In genomic region chr16:63351511-63352125, GRCm38 (mm10) we compare ENCODE assay signal across 10 mouse cellular contexts.
DNase-seq lines count a peak whose midpoint lies in the region; ATAC-seq and TF ChIP-seq lines count a peak whose summit lies in the region.
"Had no signal": no experiment of that assay in that cellular context is flagged by ENCODE, and none has a peak within 500 bp of the region (broad histone marks: within the 10 kb centered on the region; RNA-seq: fewer than 3 reads in every experiment).

No protein-coding gene starts in this region.

- 20% methylated on average over 6 of the region's 6 CpGs for WGBS in cerebellum, adult 2 months
- 27% methylated on average over 6 of the region's 6 CpGs for WGBS in forebrain, embryonic 15.5 days
- WGBS in midbrain, postnatal 0 days, result 60% methylated on average over 6 of the region's 6 CpGs

- no peaks in the 10 kb centered on the region for H3K4me1 ChIP-seq in cerebellum, adult 2 months (ENCODE audit: control insufficient read depth, insufficient read depth, low read length)
- H3K4me1 ChIP-seq in forebrain, embryonic 15.5 days, result peaks cover 9% of the 10 kb centered on the region
- no peaks in the 10 kb centered on the region for H3K4me1 ChIP-seq in midbrain, postnatal 0 days (ENCODE audit: insufficient read depth, low read length)

- no peak overlapping the region for H3K27ac ChIP-seq in cerebellum, adult 2 months (ENCODE audit: insufficient read depth, low read length)
- no peak overlapping the region for H3K27ac ChIP-seq in forebrain, embryonic 15.5 days (replicated peaks)
- H3K27ac ChIP-seq in midbrain, postnatal 0 days (ENCODE audit: low read depth, low read length), result no peak overlapping the region

- H3K9ac ChIP-seq in forebrain, embryonic 15.5 days (replicated peaks), result no peak overlapping the region
- no peak overlapping the region for H3K9ac ChIP-seq in midbrain, postnatal 0 days (replicated peaks; ENCODE audit: low read length, poor library complexity, severe bottlenecking)

- no peaks in the 10 kb centered on the region for H3K36me3 ChIP-seq in forebrain, embryonic 15.5 days
- no peaks in the 10 kb centered on the region for H3K36me3 ChIP-seq in midbrain, postnatal 0 days (ENCODE audit: insufficient read depth, low read length)

- DNase-seq in brain, embryonic 18.5 days (ENCODE audit: low read depth, low spot score), result peak; percentile 2
- DNase-seq in cerebellum, adult 2 months, result peak; percentile 16 to 23
- peak; percentile 62 for DNase-seq in midbrain, postnatal 0 days (ENCODE audit: low spot score)
- DNase-seq in gastrocnemius, postnatal 4 days (ENCODE audit: low spot score in 2 of 2), result no peak
- no peak for DNase-seq in B cell, adult 2 months
- no peak for DNase-seq in kidney, adult 9 months
- DNase-seq: adrenal gland, postnatal 10 days; heart, postnatal 36 days; kidney, adult 11 months had no signal

- peak; percentile 66 for ATAC-seq in forebrain, embryonic 15.5 days (replicated peaks)
- no peak for ATAC-seq in midbrain, postnatal 0 days (ENCODE audit: low FRiP score)

- H3K27me3 ChIP-seq in cerebellum, adult 2 months (ENCODE audit: control insufficient read depth, insufficient read depth, low read length), result no peaks in the 10 kb centered on the region
- H3K27me3 ChIP-seq in forebrain, embryonic 15.5 days, result no peaks in the 10 kb centered on the region
- H3K27me3 ChIP-seq in midbrain, postnatal 0 days (ENCODE audit: insufficient read depth, low read length), result no peaks in the 10 kb centered on the region

- H3K9me3 ChIP-seq in forebrain, embryonic 15.5 days, result no peaks in the 10 kb centered on the region
- H3K9me3 ChIP-seq in midbrain, postnatal 0 days (ENCODE audit: low read length), result no peaks in the 10 kb centered on the region

- TF ChIP-seq CTCF in cerebellum, adult 2 months (IDR thresholded peaks at IDR 0.05; ENCODE audit: borderline replicate concordance, insufficient read depth, low read depth, low read length), result no peak
- TF ChIP-seq CTCF in midbrain, postnatal 0 days (IDR thresholded peaks at IDR 0.05), result no peak

- no peak overlapping the region for H3K4me2 ChIP-seq in forebrain, embryonic 15.5 days (replicated peaks)
- no peak overlapping the region for H3K4me2 ChIP-seq in midbrain, postnatal 0 days (ENCODE audit: low read depth, low read length, poor library complexity, severe bottlenecking)

- TF ChIP-seq POLR2A in cerebellum, adult 2 months (IDR thresholded peaks at IDR 0.05; ENCODE audit: borderline replicate concordance, insufficient read depth, low read length), result no peak

- no peak overlapping the region for H3K4me3 ChIP-seq in cerebellum, adult 2 months (replicated peaks; ENCODE audit: insufficient read depth, low read depth, low read length)
- no peak overlapping the region for H3K4me3 ChIP-seq in forebrain, embryonic 15.5 days
- H3K4me3 ChIP-seq in midbrain, postnatal 0 days (ENCODE audit: low read depth, low read length), result no peak overlapping the region

Comparison
In these comparisons a context has a peak if more than half of its experiments do, and no peak if none do; other contexts are left out.
1. DNase-seq: peak in brain, embryonic 18.5 days (single experiment), cerebellum, adult 2 months (2 of 2) and midbrain, postnatal 0 days (single experiment); none in gastrocnemius, postnatal 4 days (0 of 2), B cell, adult 2 months (0 of 2) and kidney, adult 9 months (single experiment).